Mouse (Mus musculus) limb, embryonic 12.5 days (tissue): Measurements from ENCODE around the gene Parm1. TPM values are rescaled to one million over a fixed set of nuclear protein-coding genes. Genes with fewer than 3 reads are reported as not detected.

Experiments
- ATAC-seq: fragments of 200-750 bp; cut with Nextera tagmentation; 2 replicates; pipeline ENCODE4 v1.8.0; 2017; ENCODE audit warnings: low read depth, moderate TSS enrichment; ENCODE audit not compliant: insufficient number of reproducible peaks, insufficient read depth, low FRiP score, low TSS enrichment
- H3K27ac ChIP-seq: fragments of 300-500 bp; sonication (generic); 2 replicates; pipeline ENCODE4 v1.5.1; 2016; ENCODE audit warnings: mild to moderate bottlenecking, moderate library complexity
- H3K27me3 ChIP-seq: fragments of 300-500 bp; sonication (generic); 2 replicates; pipeline ENCODE4 v1.6.1; 2016; ENCODE audit warnings: mild to moderate bottlenecking, moderate library complexity
- H3K36me3 ChIP-seq: fragments of 300-500 bp; sonication (generic); 2 replicates; pipeline ENCODE4 v1.6.1; 2016; ENCODE audit warnings: mild to moderate bottlenecking, moderate library complexity
- H3K4me1 ChIP-seq: fragments of 300-500 bp; sonication (generic); replicated peaks from 2 replicates; pipeline ENCODE4 v1.6.1; 2016
- H3K4me2 ChIP-seq: fragments of 300-500 bp; sonication (generic); 2 replicates; pipeline ENCODE4 v1.6.1; 2016; ENCODE audit warnings: mild to moderate bottlenecking, moderate library complexity
- H3K4me3 ChIP-seq: fragments of 300-500 bp; sonication (generic); replicated peaks from 2 replicates; pipeline ENCODE4 v1.5.1; 2016; ENCODE audit warnings: mild to moderate bottlenecking
- H3K9ac ChIP-seq: fragments of 300-500 bp; sonication (generic); replicated peaks from 2 replicates; pipeline ENCODE4 v1.6.1; 2016; ENCODE audit warnings: mild to moderate bottlenecking, moderate library complexity
- H3K9me3 ChIP-seq: fragments of 300-500 bp; sonication (generic); 2 replicates; pipeline ENCODE4 v1.6.1; 2016; ENCODE audit warnings: mild to moderate bottlenecking, moderate library complexity
- WGBS: fragments of 180-500 bp; shearing (Covaris S2); methylation state at CpG from one replicate; pipeline ENCODE4 v1.1.7; 2016; 5-methylcytosine and 5-hydroxymethylcytosine counted together
- polyA plus RNA-seq: library from polyadenylated mRNA; unstranded; fragments of >200 nt; fragmentation: Nextera tagmentation; extraction: Ambion mirVana; gene quantifications from 2 replicates; pipeline ENCODE4 v1.2.1, GENCODE M21; 2016

Parm1 gene
- polyA plus RNA-seq, 1 experiment from 2014 or later: 12.1 TPM

GRCm38 (mm10) chr5:91609511-91610300 is 92.3 kb downstream of the Parm1 start:
- no peak for ATAC-seq
- Histone ChIP-seq H3K36me3 (no peaks in the 10 kb centered on the region), H3K4me3 (no peak overlapping the region), H3K4me1 (no peaks in the 10 kb centered on the region), H3K27ac (no peak overlapping the region), H3K4me2 (no peak overlapping the region), H3K9ac (no peak overlapping the region), H3K27me3 (no peaks in the 10 kb centered on the region), H3K9me3 (no peaks in the 10 kb centered on the region)
- WGBS: 61% methylated on average over 3 of the region's 3 CpGs

- H3K9ac ChIP-seq: no peak overlapping the region
- no peaks in the 10 kb centered on the region for H3K27me3 ChIP-seq
- H3K27ac ChIP-seq: no peak overlapping the region
- no peak overlapping the region for H3K4me3 ChIP-seq
- 81% methylated on average over 2 of the region's 2 CpGs for WGBS
- no peak overlapping the region for H3K4me2 ChIP-seq
- no peaks in the 10 kb centered on the region for H3K4me1 ChIP-seq
- H3K9me3 ChIP-seq: no peaks in the 10 kb centered on the region
- ATAC-seq: no peak
- H3K36me3 ChIP-seq: no peaks in the 10 kb centered on the region
Observed at GRCm38 (mm10) chr5:91610499-91610898, 93.1 kb downstream of the Parm1 start.

GRCm38 (mm10) chr5:91611589-91611988 is 94.2 kb downstream of the Parm1 start:
- Histone ChIP-seq H3K9ac (no peak overlapping the region), H3K4me3 (no peak overlapping the region), H3K4me1 (no peaks in the 10 kb centered on the region), H3K4me2 (no peak overlapping the region), H3K9me3 (no peaks in the 10 kb centered on the region), H3K27ac (no peak overlapping the region), H3K27me3 (no peaks in the 10 kb centered on the region), H3K36me3 (no peaks in the 10 kb centered on the region)
- 89% methylated on average over 3 of the region's 3 CpGs for WGBS
- ATAC-seq: no peak

- no peak overlapping the region for H3K4me3 ChIP-seq
- no peaks in the 10 kb centered on the region for H3K9me3 ChIP-seq
- no peaks in the 10 kb centered on the region for H3K36me3 ChIP-seq
- no peak for ATAC-seq
- peaks cover 11% of the 10 kb centered on the region; the same call in 1 of the 2 replicates for H3K4me1 ChIP-seq
- no peak overlapping the region for H3K9ac ChIP-seq
- H3K4me2 ChIP-seq: no peak overlapping the region
- no peak overlapping the region for H3K27ac ChIP-seq
- H3K27me3 ChIP-seq: no peaks in the 10 kb centered on the region
- WGBS: 85% methylated on average over 11 of the region's 11 CpGs
Observed at GRCm38 (mm10) chr5:91617331-91618233, 100.2 kb downstream of the Parm1 start.

GRCm38 (mm10) chr5:91618661-91619173 is 101.3 kb downstream of the Parm1 start:
- H3K9ac ChIP-seq: no peak overlapping the region
- no peak overlapping the region for H3K4me2 ChIP-seq
- H3K27ac ChIP-seq: no peak overlapping the region
- ATAC-seq: no peak
- WGBS: 75% methylated on average over 4 of the region's 4 CpGs
- no peaks in the 10 kb centered on the region for H3K9me3 ChIP-seq
- H3K36me3 ChIP-seq: no peaks in the 10 kb centered on the region
- H3K27me3 ChIP-seq: no peaks in the 10 kb centered on the region
- no peak overlapping the region for H3K4me3 ChIP-seq
- peaks cover 11% of the 10 kb centered on the region; the same call in 1 of the 2 replicates for H3K4me1 ChIP-seq

GRCm38 (mm10) chr5:91621197-91621596 is 103.8 kb downstream of the Parm1 start:
- WGBS: 93% methylated on average over 6 of the region's 6 CpGs
- Histone ChIP-seq H3K9ac (no peak overlapping the region), H3K4me1 (peaks cover 11% of the 10 kb centered on the region; the same call in 1 of the 2 replicates), H3K9me3 (no peaks in the 10 kb centered on the region), H3K4me3 (no peak overlapping the region), H3K36me3 (no peaks in the 10 kb centered on the region), H3K27me3 (no peaks in the 10 kb centered on the region), H3K4me2 (no peak overlapping the region), H3K27ac (no peak overlapping the region)
- ATAC-seq: no peak

- ATAC-seq: no peak
- no peak overlapping the region for H3K9ac ChIP-seq
- WGBS: 88% methylated on average over 7 of the region's 7 CpGs
Observed at GRCm38 (mm10) chr5:91626823-91627222, 109.4 kb downstream of the Parm1 start.

GRCm38 (mm10) chr5:91629472-91629871 is 112.1 kb downstream of the Parm1 start:
- Histone ChIP-seq H3K4me3 (no peak overlapping the region), H3K9me3 (no peaks in the 10 kb centered on the region), H3K4me2 (no peak overlapping the region), H3K27ac (no peak overlapping the region), H3K9ac (no peak overlapping the region), H3K4me1 (0 out of 2 replicates have a peak, but pooled peaks cover 4% of the 10 kb centered on the region), H3K27me3 (no peaks in the 10 kb centered on the region), H3K36me3 (no peaks in the 10 kb centered on the region)
- no peak for ATAC-seq
- 75% methylated on average over 5 of the region's 5 CpGs for WGBS

More at GRCm38 (mm10) chr5:91626823-91627222, 109.4 kb downstream of the Parm1 start:
- Histone ChIP-seq H3K4me1 (0 out of 2 replicates have a peak, but pooled peaks cover 4% of the 10 kb centered on the region), H3K4me3 (no peak overlapping the region), H3K36me3 (no peaks in the 10 kb centered on the region), H3K27me3 (no peaks in the 10 kb centered on the region), H3K27ac (no peak overlapping the region), H3K9me3 (no peaks in the 10 kb centered on the region), H3K4me2 (no peak overlapping the region)

- Histone ChIP-seq H3K9me3 (no peaks in the 10 kb centered on the region), H3K27me3 (no peaks in the 10 kb centered on the region), H3K4me2 (no peak overlapping the region), H3K4me1 (0 out of 2 replicates have a peak, but pooled peaks cover 3% of the 10 kb centered on the region), H3K36me3 (no peaks in the 10 kb centered on the region), H3K4me3 (no peak overlapping the region), H3K27ac (no peak overlapping the region), H3K9ac (no peak overlapping the region)
- WGBS: 85% methylated on average over 4 of the region's 4 CpGs
- no peak for ATAC-seq
Observed at GRCm38 (mm10) chr5:91651330-91651729, 133.9 kb downstream of the Parm1 start.

- H3K4me3 ChIP-seq: no peak overlapping the region
- H3K9me3 ChIP-seq: no peaks in the 10 kb centered on the region
- no peak overlapping the region for H3K9ac ChIP-seq
- no peaks in the 10 kb centered on the region for H3K27me3 ChIP-seq
- WGBS: 66% methylated on average over 14 of the region's 14 CpGs
- no peak overlapping the region for H3K4me2 ChIP-seq
- H3K4me1 ChIP-seq: 0 out of 2 replicates have a peak, but pooled peaks cover 3% of the 10 kb centered on the region
- no peak overlapping the region for H3K27ac ChIP-seq
- no peak for ATAC-seq
- H3K36me3 ChIP-seq: no peaks in the 10 kb centered on the region
Observed at GRCm38 (mm10) chr5:91653061-91653915, 135.9 kb downstream of the Parm1 start.
